Mouse (Mus musculus) liver, embryonic 13.5 days (tissue): ENCODE data around the gene Agap2. TPM values are rescaled to one million over a fixed set of nuclear protein-coding genes. Genes with fewer than 3 reads are reported as not detected.

Source experiments
- ATAC-seq: fragments of 200-750 bp; cut with Nextera tagmentation; 2 replicates; pipeline ENCODE4 v1.8.0; 2017; ENCODE audit warnings: low read depth, mild to moderate bottlenecking, moderate number of reproducible peaks, moderate library complexity
- DNase-seq: peaks from one replicate; pipeline ENCODE4 v3.0.0; 2022
- H3K27ac ChIP-seq: fragments of 300-500 bp; sonication (generic); 2 replicates; pipeline ENCODE4 v1.5.1; 2015; ENCODE audit warnings: moderate library complexity, mild to moderate bottlenecking, inconsistent platforms
- H3K27me3 ChIP-seq: fragments of 300-500 bp; sonication (generic); 2 replicates; pipeline ENCODE4 v1.6.1; 2015; ENCODE audit warnings: mild to moderate bottlenecking, inconsistent platforms
- H3K36me3 ChIP-seq: fragments of 300-500 bp; sonication (generic); 2 replicates; pipeline ENCODE4 v1.6.1; 2015; ENCODE audit warnings: mild to moderate bottlenecking, inconsistent platforms
- H3K4me1 ChIP-seq: fragments of 300-500 bp; sonication (generic); replicated peaks from 2 replicates; pipeline ENCODE4 v1.6.1; 2015; ENCODE audit warnings: inconsistent platforms
- H3K4me2 ChIP-seq: fragments of 300-500 bp; sonication (generic); 2 replicates; pipeline ENCODE4 v1.6.1; 2015; ENCODE audit warnings: inconsistent platforms, mild to moderate bottlenecking, moderate library complexity
- H3K4me3 ChIP-seq: fragments of 300-500 bp; sonication (generic); replicated peaks from 2 replicates; pipeline ENCODE4 v1.5.1; 2015; ENCODE audit warnings: mild to moderate bottlenecking, inconsistent platforms
- H3K9ac ChIP-seq: fragments of 300-500 bp; sonication (generic); 2 replicates; pipeline ENCODE4 v1.6.1; 2015; ENCODE audit warnings: mild to moderate bottlenecking, inconsistent platforms
- H3K9me3 ChIP-seq: fragments of 300-500 bp; sonication (generic); replicated peaks from 2 replicates; pipeline ENCODE4 v1.6.1; 2016; ENCODE audit warnings: inconsistent platforms
- WGBS: fragments of 180-500 bp; shearing (Covaris S2); methylation state at CpG from one replicate; pipeline ENCODE4 v1.1.7; 2015; ENCODE audit not compliant: insufficient replicate concordance; 5-methylcytosine and 5-hydroxymethylcytosine counted together
- polyA plus RNA-seq: library from polyadenylated mRNA; unstranded; fragments of >200 nt; fragmentation: Nextera tagmentation; extraction: Ambion mirVana; gene quantifications from 2 replicates; pipeline ENCODE4 v1.2.1, GENCODE M21; 2015

The Agap2 gene
- polyA plus RNA-seq, 1 experiment from 2014 or later = 0.41 TPM

- Histone ChIP-seq H3K27ac (no peak overlapping the region), H3K9me3 (no peaks in the 10 kb centered on the region), H3K9ac (no peak overlapping the region), H3K4me2 (no peak overlapping the region), H3K27me3 (no peaks in the 10 kb centered on the region), H3K4me3 (no peak overlapping the region), H3K4me1 (peaks cover 40% of the 10 kb centered on the region), H3K36me3 (no peaks in the 10 kb centered on the region)
- ATAC-seq (no peak), DNase-seq (no peak)
- 72% methylated on average over 11 of the region's 11 CpGs for WGBS
Measured at GRCm38 (mm10) chr10:127140971-127141370, 65.9 kb downstream of the Agap2 start.

- no peak overlapping the region for H3K9ac ChIP-seq
- no peaks in the 10 kb centered on the region for H3K27me3 ChIP-seq
- H3K4me2 ChIP-seq = no peak overlapping the region
- 56% methylated on average over 8 of the region's 8 CpGs for WGBS
- no peak for DNase-seq
- no peaks in the 10 kb centered on the region for H3K36me3 ChIP-seq
- no peak for ATAC-seq
- H3K4me1 ChIP-seq = peaks cover 35% of the 10 kb centered on the region
- H3K4me3 ChIP-seq = no peak overlapping the region
- no peak overlapping the region for H3K27ac ChIP-seq
- no peaks in the 10 kb centered on the region for H3K9me3 ChIP-seq
Measured at GRCm38 (mm10) chr10:127141500-127141899, 66.4 kb downstream of the Agap2 start.

Other genes starting within 250 kb of the Agap2 start
- 9.3 and 10.0 TPM in 2 replicates for gene Atp23, start 173.9 kb upstream of the Agap2 start, polyA plus RNA-seq
- gene Ctdsp2, start 96.6 kb upstream of the Agap2 start, polyA plus RNA-seq = 9.9 and 10.8 TPM in 2 replicates
- gene Avil, start 74.6 kb upstream of the Agap2 start, polyA plus RNA-seq = 0.08 and 0.12 TPM in 2 replicates
- 65.7 and 75.6 TPM in 2 replicates for gene Tsfm, start 44.4 kb upstream of the Agap2 start, polyA plus RNA-seq
- 28.3 and 29.5 TPM in 2 replicates for gene Mettl1, start 33.9 kb upstream of the Agap2 start, polyA plus RNA-seq
- gene Eef1akmt3, start 33.8 kb upstream of the Agap2 start, polyA plus RNA-seq = 0.07 and 0.14 TPM in 2 replicates
- not detected in 2 replicates for gene Cyp27b1, start 27.0 kb upstream of the Agap2 start, polyA plus RNA-seq
- gene March9, start 15.1 kb upstream of the Agap2 start, polyA plus RNA-seq = 0.07 TPM in 1 of 2 replicates, not detected in the other
- gene Cdk4, start 11.8 kb upstream of the Agap2 start, polyA plus RNA-seq = 645 and 664 TPM in 2 replicates
- gene Tspan31, start 5.0 kb upstream of the Agap2 start, polyA plus RNA-seq = 69.4 and 77.7 TPM in 2 replicates
- gene Os9, start 45.8 kb downstream of the Agap2 start, polyA plus RNA-seq = 45.6 and 49.0 TPM in 2 replicates
- 9.3 and 11.0 TPM in 2 replicates for gene B4galnt1, start 89.9 kb downstream of the Agap2 start, polyA plus RNA-seq
- gene Slc26a10, start 105.4 kb downstream of the Agap2 start, polyA plus RNA-seq = 1.8 and 2.1 TPM in 2 replicates
- gene Arhgef25, start 114.8 kb downstream of the Agap2 start, polyA plus RNA-seq = 8.1 and 8.2 TPM in 2 replicates
- gene Dtx3, start 120.4 kb downstream of the Agap2 start, polyA plus RNA-seq = 16.8 and 19.3 TPM in 2 replicates
- 39.8 and 45.8 TPM in 2 replicates for gene Pip4k2c, start 136.3 kb downstream of the Agap2 start, polyA plus RNA-seq
- gene Kif5a, start 188.1 kb downstream of the Agap2 start, polyA plus RNA-seq = 0.02 and 0.14 TPM in 2 replicates
- gene Dctn2, start 191.1 kb downstream of the Agap2 start, polyA plus RNA-seq = 80.0 and 80.1 TPM in 2 replicates
- 5.9 and 6.5 TPM in 2 replicates for gene Mbd6, start 213.7 kb downstream of the Agap2 start, polyA plus RNA-seq
- 150 and 166 TPM in 2 replicates for gene Mars, start 236.5 kb downstream of the Agap2 start, polyA plus RNA-seq
- gene Arhgap9, start 246.7 kb downstream of the Agap2 start, polyA plus RNA-seq = 14.0 and 15.1 TPM in 2 replicates